Mouse (Mus musculus): Measurements from ENCODE around the gene Tmcc2. TPM values are rescaled to one million over a fixed set of nuclear protein-coding genes. Genes with fewer than 3 reads are reported as not detected.

The Tmcc2 gene
- polyA plus RNA-seq, 1 experiment from 2014 or later: 18.7 TPM

GRCm38 (mm10) chr1:132374140-132374872 is 16.8 kb downstream of the Tmcc2 start:
- H3K4me1 ChIP-seq (replicated peaks): peaks cover 76% of the 10 kb centered on the region
- no peaks in the 10 kb centered on the region for H3K9me3 ChIP-seq
- H3K36me3 ChIP-seq: peaks cover 88% of the 10 kb centered on the region
- H3K27ac ChIP-seq: peak overlapping the region; percentile 84
- H3K27me3 ChIP-seq (ENCODE audit: insufficient read depth, poor library complexity, severe bottlenecking): no peaks in the 10 kb centered on the region
- H3K4me3 ChIP-seq: no peak overlapping the region
- WGBS: 43% methylated on average over 5 of the region's 5 CpGs
- DNase-seq (ENCODE audit: low spot score): no peak

GRCm38 (mm10) chr1:132372896-132373534 is 18.1 kb downstream of the Tmcc2 start:
- Histone ChIP-seq H3K27me3 (ENCODE audit: insufficient read depth, poor library complexity, severe bottlenecking) (no peaks in the 10 kb centered on the region), H3K4me1 (replicated peaks) (peaks cover 76% of the 10 kb centered on the region), H3K36me3 (peaks cover 85% of the 10 kb centered on the region), H3K4me3 (no peak overlapping the region), H3K9me3 (no peaks in the 10 kb centered on the region), H3K27ac (peak overlapping the region; percentile 84)
- WGBS: 90% methylated on average over 6 of the region's 6 CpGs
- DNase-seq (ENCODE audit: low spot score): no peak

- peak overlapping the region; percentile 84 for H3K27ac ChIP-seq
- no peak for DNase-seq (ENCODE audit: low spot score)
- 73% methylated on average over 5 of the region's 5 CpGs for WGBS
Observed at GRCm38 (mm10) chr1:132372354-132372753, 18.7 kb downstream of the Tmcc2 start.

GRCm38 (mm10) chr1:132371298-132372081 is 19.6 kb downstream of the Tmcc2 start:
- Histone ChIP-seq H3K27me3 (ENCODE audit: insufficient read depth, poor library complexity, severe bottlenecking) (no peaks in the 10 kb centered on the region), H3K4me1 (replicated peaks) (peaks cover 78% of the 10 kb centered on the region), H3K9me3 (no peaks in the 10 kb centered on the region), H3K27ac (peak overlapping the region; percentile 78), H3K36me3 (peaks cover 77% of the 10 kb centered on the region), H3K4me3 (no peak overlapping the region)
- 47% methylated on average over 8 of the region's 8 CpGs for WGBS
- no peak for DNase-seq (ENCODE audit: low spot score)

More at GRCm38 (mm10) chr1:132372354-132372753, 18.7 kb downstream of the Tmcc2 start:
- Histone ChIP-seq H3K36me3 (peaks cover 78% of the 10 kb centered on the region), H3K9me3 (no peaks in the 10 kb centered on the region), H3K4me3 (no peak overlapping the region), H3K4me1 (replicated peaks) (peaks cover 78% of the 10 kb centered on the region), H3K27me3 (ENCODE audit: insufficient read depth, poor library complexity, severe bottlenecking) (no peaks in the 10 kb centered on the region)

DNA sequence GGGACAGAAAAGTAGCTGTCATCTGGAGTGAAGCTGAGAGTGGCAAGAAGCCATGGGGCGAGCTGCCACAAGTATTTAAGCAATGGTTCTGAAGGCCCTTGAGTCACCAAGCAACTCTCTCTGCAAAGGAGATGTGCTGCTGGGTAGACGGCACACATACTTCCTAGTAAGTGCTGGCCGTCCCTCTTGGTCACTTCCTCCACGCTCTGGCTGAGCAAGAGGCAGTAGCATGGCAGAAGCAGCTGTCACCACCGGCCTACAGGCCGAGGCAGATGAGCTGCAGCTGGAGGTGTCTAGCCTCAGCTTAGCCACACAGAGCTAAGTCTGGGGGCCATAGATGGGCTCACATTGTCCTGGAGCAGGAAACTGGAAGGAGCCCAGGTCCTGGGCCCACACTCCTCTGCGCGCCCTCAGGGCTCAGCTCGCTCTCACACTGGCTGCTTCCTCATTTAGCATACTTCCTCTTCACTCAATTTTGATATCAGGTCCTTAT is 20.4 kb downstream of the Tmcc2 start:
- Histone ChIP-seq H3K4me1 (replicated peaks) (peaks cover 78% of the 10 kb centered on the region), H3K4me3 (no peak overlapping the region), H3K9me3 (no peaks in the 10 kb centered on the region), H3K27me3 (ENCODE audit: insufficient read depth, poor library complexity, severe bottlenecking) (no peaks in the 10 kb centered on the region), H3K27ac (peak overlapping the region; percentile 78), H3K36me3 (peaks cover 74% of the 10 kb centered on the region)
- no peak for DNase-seq (ENCODE audit: low spot score)
- WGBS: 84% methylated on average over 9 of the region's 9 CpGs

DNA sequence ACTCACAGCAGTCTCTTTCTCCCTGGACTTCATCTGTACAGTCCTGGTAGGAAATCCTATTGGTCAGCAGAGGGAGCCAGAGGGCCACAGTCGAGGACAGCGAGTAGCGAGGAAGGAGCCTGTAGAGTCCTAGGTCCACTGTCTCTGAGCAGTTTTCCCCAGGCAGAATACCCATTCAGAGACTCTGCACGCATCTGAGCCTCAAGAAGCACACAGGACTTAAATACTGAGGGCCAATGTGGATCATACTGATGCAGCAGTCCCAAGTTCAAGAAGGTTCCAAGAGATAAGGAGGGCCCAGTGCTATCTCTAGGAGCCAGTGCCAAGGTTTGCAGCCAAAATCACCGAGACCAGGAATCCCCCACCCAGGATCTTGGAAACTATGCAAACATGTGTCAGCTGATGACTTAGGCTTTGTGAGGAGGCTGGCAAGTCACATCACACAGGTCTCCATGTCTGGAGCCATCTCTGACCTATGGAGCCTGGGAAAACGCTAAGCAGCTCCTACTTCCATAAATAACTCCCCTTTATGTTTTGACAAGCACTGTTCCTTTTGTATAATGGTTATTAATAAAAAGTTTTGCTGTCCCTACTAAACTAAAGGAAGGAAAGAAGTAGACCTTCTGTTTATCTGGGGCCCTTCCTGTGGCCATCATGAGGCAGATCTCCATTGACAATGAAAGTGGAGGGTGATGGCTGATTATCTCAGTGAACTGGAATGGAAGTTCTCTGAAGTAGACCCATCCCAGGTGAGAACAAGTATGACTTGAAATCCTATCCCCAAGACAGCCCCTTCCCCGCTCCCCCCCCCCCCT is 23.2 kb downstream of the Tmcc2 start:
- Histone ChIP-seq H3K36me3 (peaks cover 68% of the 10 kb centered on the region), H3K4me1 (replicated peaks) (peaks cover 54% of the 10 kb centered on the region), H3K27me3 (ENCODE audit: insufficient read depth, poor library complexity, severe bottlenecking) (no peaks in the 10 kb centered on the region), H3K4me3 (0 out of 2 replicates have a peak overlapping the region, but pooled peaks have one; percentile 5), H3K9me3 (no peaks in the 10 kb centered on the region), H3K27ac (peak overlapping the region; percentile 75)
- DNase-seq (ENCODE audit: low spot score): peak; percentile 80
- WGBS: 40% methylated on average over 7 of the region's 7 CpGs

GRCm38 (mm10) chr1:132366937-132367336 is 24.1 kb downstream of the Tmcc2 start:
- H3K4me3 ChIP-seq: peak overlapping the region; percentile 5; the same call in 1 of the 2 replicates
- H3K27ac ChIP-seq: peak overlapping the region; percentile 75
- H3K9me3 ChIP-seq: no peaks in the 10 kb centered on the region
- no peak for DNase-seq (ENCODE audit: low spot score)
- H3K4me1 ChIP-seq (replicated peaks): peaks cover 45% of the 10 kb centered on the region
- 86% methylated on average over 6 of the region's 6 CpGs for WGBS
- H3K27me3 ChIP-seq (ENCODE audit: insufficient read depth, poor library complexity, severe bottlenecking): no peaks in the 10 kb centered on the region
- peaks cover 76% of the 10 kb centered on the region for H3K36me3 ChIP-seq

- H3K27ac ChIP-seq: peak overlapping the region; percentile 75
- no peak for DNase-seq (ENCODE audit: low spot score)
- peaks cover 38% of the 10 kb centered on the region for H3K4me1 ChIP-seq (replicated peaks)
- H3K4me3 ChIP-seq: peak overlapping the region; percentile 20
- no peaks in the 10 kb centered on the region for H3K27me3 ChIP-seq (ENCODE audit: insufficient read depth, poor library complexity, severe bottlenecking)
- no peaks in the 10 kb centered on the region for H3K9me3 ChIP-seq
- H3K36me3 ChIP-seq: peaks cover 79% of the 10 kb centered on the region
- 61% methylated on average over 8 of the region's 8 CpGs for WGBS
Observed at GRCm38 (mm10) chr1:132366235-132366634, 24.8 kb downstream of the Tmcc2 start.

DNA sequence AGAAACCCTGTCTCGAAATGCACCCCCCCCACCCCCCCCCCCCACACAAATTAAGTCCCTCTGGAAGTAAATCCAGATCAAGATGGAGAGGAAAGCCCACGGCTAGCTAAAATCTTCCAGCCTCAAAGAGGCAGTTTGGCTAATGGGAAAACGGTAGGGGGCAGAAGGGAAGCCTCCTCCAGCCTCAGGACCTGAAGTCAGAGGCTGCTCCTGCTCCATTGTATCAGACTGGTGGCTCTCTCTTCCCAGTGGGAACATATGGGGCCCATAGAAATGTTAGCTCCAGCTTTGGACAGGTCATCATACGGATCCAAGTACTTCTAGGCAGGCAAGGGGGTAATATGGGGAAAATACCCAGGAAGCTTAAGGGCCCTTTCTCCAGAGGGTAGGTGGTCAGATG is 25.4 kb downstream of the Tmcc2 start:
- H3K9me3 ChIP-seq: no peaks in the 10 kb centered on the region
- peaks cover 79% of the 10 kb centered on the region for H3K36me3 ChIP-seq
- no peaks in the 10 kb centered on the region for H3K27me3 ChIP-seq (ENCODE audit: insufficient read depth, poor library complexity, severe bottlenecking)
- peaks cover 32% of the 10 kb centered on the region for H3K4me1 ChIP-seq (replicated peaks)
- H3K4me3 ChIP-seq: peak overlapping the region; percentile 20; the same call in 1 of the 2 replicates
- 56% methylated on average over 4 of the region's 4 CpGs for WGBS
- DNase-seq (ENCODE audit: low spot score): no peak
- H3K27ac ChIP-seq: peak overlapping the region; percentile 75

GRCm38 (mm10) chr1:132364896-132365557 is 26.1 kb downstream of the Tmcc2 start:
- no peaks in the 10 kb centered on the region for H3K27me3 ChIP-seq (ENCODE audit: insufficient read depth, poor library complexity, severe bottlenecking)
- H3K4me1 ChIP-seq (replicated peaks): peaks cover 27% of the 10 kb centered on the region
- WGBS: 90% methylated on average over 7 of the region's 7 CpGs
- no peaks in the 10 kb centered on the region for H3K9me3 ChIP-seq
- peaks cover 79% of the 10 kb centered on the region for H3K36me3 ChIP-seq
- peak overlapping the region; percentile 60; the same call in 1 of the 2 replicates for H3K27ac ChIP-seq
- H3K4me3 ChIP-seq: no peak overlapping the region; the same call in 1 of the 2 replicates
- DNase-seq (ENCODE audit: low spot score): no peak

DNA sequence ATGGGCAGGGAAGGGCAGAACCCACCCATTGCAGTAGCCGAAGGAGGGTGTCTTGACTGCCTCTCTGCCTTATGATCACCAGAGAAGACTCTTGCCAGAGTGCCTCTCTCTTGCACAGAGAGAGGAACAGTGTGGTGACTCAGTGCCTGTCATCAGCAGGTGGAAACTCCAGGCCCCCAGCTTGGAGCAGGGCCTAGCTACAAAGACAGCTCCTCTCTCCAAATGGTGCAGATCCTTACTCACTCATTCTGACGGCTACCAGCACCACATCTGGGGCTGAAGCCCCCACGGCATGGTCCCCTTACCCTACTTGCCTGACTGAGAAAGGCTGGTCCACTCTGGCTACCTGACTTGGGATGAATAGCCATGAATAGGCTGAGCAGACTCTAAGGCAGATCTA is 26.7 kb downstream of the Tmcc2 start:
- 89% methylated on average over 3 of the region's 3 CpGs for WGBS
- Histone ChIP-seq H3K27me3 (ENCODE audit: insufficient read depth, poor library complexity, severe bottlenecking) (no peaks in the 10 kb centered on the region), H3K27ac (no peak overlapping the region), H3K4me3 (no peak overlapping the region), H3K9me3 (no peaks in the 10 kb centered on the region), H3K4me1 (replicated peaks) (peaks cover 27% of the 10 kb centered on the region), H3K36me3 (peaks cover 79% of the 10 kb centered on the region)
- DNase-seq (ENCODE audit: low spot score): no peak
